ENCODE assay signal across 12 mouse cellular contexts in genomic region chr10:81144667-81145066, GRCm38 (mm10). TPM values are rescaled to one million over a fixed set of nuclear protein-coding genes. Genes with fewer than 3 reads are reported as not detected.
DNase-seq lines count a peak whose midpoint lies in the region; ATAC-seq and TF ChIP-seq lines count a peak whose summit lies in the region.
"Had no signal": no experiment of that assay in that cellular context is flagged by ENCODE, and none has a peak within 500 bp of the region (broad histone marks: within the 10 kb centered on the region; RNA-seq: fewer than 3 reads in every experiment).

No protein-coding gene starts in this region.

- H3K9me3 ChIP-seq in G1E (replicated peaks), result peaks cover 23% of the 10 kb centered on the region
- H3K9me3 ChIP-seq in intestine, postnatal 0 days (ENCODE audit: control insufficient read depth), result no peaks in the 10 kb centered on the region
- H3K9me3 ChIP-seq: hindbrain, embryonic 10.5 days; liver, embryonic 13.5 days had no signal

- peaks cover 87% of the 10 kb centered on the region for H3K4me1 ChIP-seq in G1E (ENCODE audit: insufficient read depth, low read depth, low read length)
- peaks cover 20% of the 10 kb centered on the region for H3K4me1 ChIP-seq in intestine, postnatal 0 days (replicated peaks; ENCODE audit: control insufficient read depth, insufficient read depth, low read length)

- H3K4me2 ChIP-seq in intestine, postnatal 0 days (replicated peaks; ENCODE audit: low read depth), result peak overlapping the region; percentile 14; the same call in 1 of the 2 replicates
- H3K4me2 ChIP-seq: liver, embryonic 13.5 days had no signal

- no peak for ATAC-seq in G1E (ENCODE audit: extremely low read depth, insufficient number of reproducible peaks, low FRiP score, poor library complexity, severe bottlenecking)
- ATAC-seq in intestine, postnatal 0 days, result no peak
- no peak for ATAC-seq in megakaryocyte-erythroid progenitor cell, adult 5-6 weeks (replicated peaks; ENCODE audit: low FRiP score, low TSS enrichment, poor library complexity, severe bottlenecking)
- ATAC-seq: inflammation-experienced regulatory T-cells, adult 6 months had no signal

- H3K9ac ChIP-seq in intestine, postnatal 0 days (ENCODE audit: low read depth, low read length), result no peak overlapping the region
- H3K9ac ChIP-seq: liver, embryonic 13.5 days had no signal

- DNase-seq in adrenal gland, postnatal 25 days, result peak; percentile 56
- no peak for DNase-seq in adrenal gland, adult 18-20 months (ENCODE audit: low spot score in 2 of 2)
- DNase-seq in kidney, postnatal 10 days, result peak; percentile 62
- DNase-seq in kidney, adult 11 months, result no peak
- no peak for DNase-seq in G1E (ENCODE audit: low spot score)
- no peak for DNase-seq in ovary, postnatal 14 days (ENCODE audit: low spot score)
- DNase-seq: liver, embryonic 13.5 days; spleen, adult 18-20 months had no signal

- H3K36me3 ChIP-seq in G1E (replicated peaks), result peaks cover 100% of the 10 kb centered on the region
- H3K36me3 ChIP-seq in intestine, postnatal 0 days (ENCODE audit: control insufficient read depth, insufficient read depth), result peaks cover 58% of the 10 kb centered on the region

- H3K27me3 ChIP-seq in G1E (ENCODE audit: insufficient read depth, low read length), result no peaks in the 10 kb centered on the region
- H3K27me3 ChIP-seq in intestine, postnatal 0 days (replicated peaks; ENCODE audit: control insufficient read depth, insufficient read depth, low read length), result no peaks in the 10 kb centered on the region
- H3K27me3 ChIP-seq: liver, embryonic 13.5 days had no signal

- H3K27ac ChIP-seq in intestine, postnatal 0 days (ENCODE audit: low read depth, low read length), result peak overlapping the region; percentile 91

- no peak for TF ChIP-seq CTCF in G1E (IDR thresholded peaks at IDR 0.05; ENCODE audit: low read depth, low read length)
- TF ChIP-seq CTCF in intestine, postnatal 0 days (IDR thresholded peaks at IDR 0.05; ENCODE audit: low read depth), result no peak

- peak overlapping the region; percentile 56; the same call in 1 of the 2 replicates for H3K4me3 ChIP-seq in G1E (ENCODE audit: low read depth, low read length)
- no peak overlapping the region for H3K4me3 ChIP-seq in intestine, postnatal 0 days (ENCODE audit: low read depth, low read length)
- H3K4me3 ChIP-seq: hindbrain, embryonic 10.5 days; liver, embryonic 13.5 days had no signal

- 83% methylated on average over 27 of the region's 27 CpGs for WGBS in intestine, postnatal 0 days

RNA-seq across cellular contexts. Expression of gene Zbtb7a, which starts 9.6 kb away (rescaled TPM):
- total RNA-seq in adrenal gland, postnatal 25 days (2021), result 72.8 and 96.8 TPM in 2 replicates
- 10 to 100 TPM; 65.3 to 84.8 TPM for total RNA-seq in adrenal gland, adult 18-20 months (2021)
- total RNA-seq in G1E (2014; fragmentation: Nextera tagmentation) (27.7 and 31.1 TPM in 2 replicates), G1E (2017) (6.4 and 7.1 TPM in 2 replicates)
- 75.7 and 79.1 TPM in 2 replicates for polyA plus RNA-seq in G1E (2012)
- polyA plus RNA-seq in intestine, postnatal 0 days (2015; fragmentation: Nextera tagmentation; extraction: Ambion mirVana), result 54.1 and 67.6 TPM in 2 replicates
- total RNA-seq in megakaryocyte-erythroid progenitor cell, adult 5-6 weeks (2014; fragmentation: Nextera tagmentation), result 33.4 and 34.4 TPM in 2 replicates
- total RNA-seq in megakaryocyte-erythroid progenitor cell, adult 5-6 weeks (2017), result 8.5 and 15.9 TPM in 2 replicates

RNA-seq across cellular contexts. Expression of gene Pias4, which starts 23.1 kb away (rescaled TPM):
- 33.1 and 36.9 TPM in 2 replicates for total RNA-seq in adrenal gland, postnatal 25 days (2021)
- 10 to 100 TPM; 27.3 to 29.7 TPM for total RNA-seq in adrenal gland, adult 18-20 months (2021)
- total RNA-seq in G1E (2014; fragmentation: Nextera tagmentation) (28.6 and 34.4 TPM in 2 replicates), G1E (2017) (21.2 and 24.8 TPM in 2 replicates)
- 62.7 and 70.5 TPM in 2 replicates for polyA plus RNA-seq in G1E (2012)
- 32.8 and 36.5 TPM in 2 replicates for polyA plus RNA-seq in intestine, postnatal 0 days (2015; fragmentation: Nextera tagmentation; extraction: Ambion mirVana)
- 14.8 and 15.2 TPM in 2 replicates for total RNA-seq in megakaryocyte-erythroid progenitor cell, adult 5-6 weeks (2014; fragmentation: Nextera tagmentation)
- total RNA-seq in megakaryocyte-erythroid progenitor cell, adult 5-6 weeks (2017), result 5.4 and 20.8 TPM in 2 replicates

RNA-seq across cellular contexts. Expression of gene Eef2, which starts 31.8 kb away (rescaled TPM):
- total RNA-seq in adrenal gland, postnatal 25 days (2021), result 1,495 and 1,572 TPM in 2 replicates
- 1,000 to 10,000 TPM; 1,443 to 1,598 TPM for total RNA-seq in adrenal gland, adult 18-20 months (2021)
- 1,577 and 1,715 TPM in 2 replicates for total RNA-seq in G1E (2014; fragmentation: Nextera tagmentation)
- total RNA-seq in G1E (2017), result 1,676 and 1,695 TPM in 2 replicates
- 2,355 and 3,878 TPM in 2 replicates for polyA plus RNA-seq in G1E (2012)
- polyA plus RNA-seq in intestine, postnatal 0 days (2015; fragmentation: Nextera tagmentation; extraction: Ambion mirVana), result 286 and 316 TPM in 2 replicates
- 1,282 and 1,455 TPM in 2 replicates for total RNA-seq in megakaryocyte-erythroid progenitor cell, adult 5-6 weeks (2014; fragmentation: Nextera tagmentation)
- total RNA-seq in megakaryocyte-erythroid progenitor cell, adult 5-6 weeks (2017), result 1,743 and 1,799 TPM in 2 replicates

RNA-seq across cellular contexts. Expression of gene Dapk3, which starts 38.1 kb away (rescaled TPM):
- 70.8 and 76.5 TPM in 2 replicates for total RNA-seq in adrenal gland, postnatal 25 days (2021)
- total RNA-seq in adrenal gland, adult 18-20 months (2021), result 10 to 100 TPM; 63.4 to 74.2 TPM
- total RNA-seq in G1E (2014; fragmentation: Nextera tagmentation) (34.2 and 43.3 TPM in 2 replicates), G1E (2017) (39.3 and 40.8 TPM in 2 replicates)
- polyA plus RNA-seq in G1E (2012), result 69.8 and 96.7 TPM in 2 replicates
- polyA plus RNA-seq in intestine, postnatal 0 days (2015; fragmentation: Nextera tagmentation; extraction: Ambion mirVana), result 50.5 and 53.4 TPM in 2 replicates
- 27.7 and 51.7 TPM in 2 replicates for total RNA-seq in megakaryocyte-erythroid progenitor cell, adult 5-6 weeks (2014; fragmentation: Nextera tagmentation)
- 16.2 and 30.9 TPM in 2 replicates for total RNA-seq in megakaryocyte-erythroid progenitor cell, adult 5-6 weeks (2017)

RNA-seq across cellular contexts. Expression of gene Map2k2, which starts 39.0 kb away (rescaled TPM):
- 182 and 184 TPM in 2 replicates for total RNA-seq in adrenal gland, postnatal 25 days (2021)
- 100 to 1,000 TPM; 165 to 179 TPM for total RNA-seq in adrenal gland, adult 18-20 months (2021)
- 35.9 and 52.2 TPM in 2 replicates for total RNA-seq in G1E (2014; fragmentation: Nextera tagmentation)
- total RNA-seq in G1E (2017), result 63.5 and 76.7 TPM in 2 replicates
- polyA plus RNA-seq in G1E (2012), result 272 and 393 TPM in 2 replicates
- 258 and 259 TPM in 2 replicates for polyA plus RNA-seq in intestine, postnatal 0 days (2015; fragmentation: Nextera tagmentation; extraction: Ambion mirVana)
- 111 and 122 TPM in 2 replicates for total RNA-seq in megakaryocyte-erythroid progenitor cell, adult 5-6 weeks (2014; fragmentation: Nextera tagmentation)
- 38.7 and 50.2 TPM in 2 replicates for total RNA-seq in megakaryocyte-erythroid progenitor cell, adult 5-6 weeks (2017)

Comparison
In these comparisons a context has a peak if more than half of its experiments do, and no peak if none do; other contexts are left out.
1. DNase-seq: peak in adrenal gland, postnatal 25 days (single experiment) and kidney, postnatal 10 days (single experiment); none in adrenal gland, adult 18-20 months (0 of 2), kidney, adult 11 months (single experiment), G1E (single experiment) and ovary, postnatal 14 days (single experiment).